Mouse (Mus musculus) R1 (cell line): ENCODE measurements around the gene Nlgn1.

ENCODE experiments used
- DNase-seq: peaks from one replicate; pipeline ENCODE4 v3.0.0-alpha.2; 2018; ENCODE audit warnings: low read depth, low spot score

Gene Nlgn1

DNA sequence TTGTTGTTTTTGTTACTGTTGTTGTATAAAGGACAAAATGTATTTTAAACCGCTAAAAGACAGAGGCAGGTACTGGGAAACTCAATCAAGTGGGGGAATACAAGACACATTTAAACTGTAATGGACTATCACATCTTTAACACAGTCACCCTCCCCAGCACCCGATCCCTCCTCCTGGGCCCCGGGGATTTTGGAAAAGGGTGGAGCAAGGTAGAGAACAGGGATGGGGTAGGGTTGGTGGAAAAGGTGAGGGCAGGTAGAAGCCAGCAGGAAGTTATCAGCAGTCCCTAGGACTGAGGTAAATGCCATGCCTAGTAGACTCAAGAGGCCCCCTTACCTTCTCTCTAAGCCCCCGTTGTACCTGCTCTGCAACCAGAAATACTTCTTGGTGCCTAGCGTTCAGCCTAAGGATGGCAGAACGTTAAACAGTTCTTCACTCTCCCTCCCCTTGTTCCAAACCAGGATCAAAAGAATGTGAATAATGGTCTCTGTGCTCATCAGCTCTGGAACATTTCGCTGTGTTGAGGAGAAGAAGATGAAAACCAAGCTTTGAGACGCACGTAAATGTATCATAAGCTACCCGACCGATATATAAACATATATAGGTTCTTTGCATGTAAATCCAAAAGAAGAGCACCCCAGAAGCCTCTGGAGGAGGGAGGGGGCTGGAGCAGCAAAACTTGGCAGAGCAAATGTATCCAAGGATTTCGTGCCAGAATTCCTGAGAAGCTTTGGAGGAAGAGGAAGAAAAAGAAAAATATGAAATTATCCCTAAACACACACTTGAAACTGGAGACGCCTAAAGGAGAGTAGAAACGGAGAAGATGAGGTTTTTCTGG is at the start of gene Nlgn1:
TSS of gene Nlgn1 (minus strand) at position 61 of the 839 bp plus-strand sequence.
- DNase-seq: peak; percentile 3

DNA sequence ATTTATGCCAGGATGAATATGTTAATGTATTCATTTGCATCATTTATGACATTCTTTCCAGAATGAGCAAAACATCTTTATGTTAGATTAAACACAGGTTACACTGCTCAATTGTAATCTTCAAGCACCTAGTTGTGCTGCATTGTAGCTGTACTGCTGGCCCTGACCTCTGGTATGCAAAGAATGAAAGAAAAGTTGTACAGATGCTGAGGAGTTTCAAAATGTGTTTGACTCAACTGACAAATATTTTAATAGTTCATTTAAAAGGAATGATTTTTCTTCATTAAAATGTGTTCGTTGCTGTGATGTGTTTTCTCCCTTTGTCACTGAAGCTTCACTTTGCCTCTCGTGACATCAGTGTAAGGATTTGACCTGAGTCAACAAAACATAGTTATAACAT is 46.0 kb upstream of the Nlgn1 start:
- no peak for DNase-seq

- no peak for DNase-seq
Observed at GRCm38 (mm10) chr3:26355082-26355481, 22.8 kb upstream of the Nlgn1 start.

GRCm38 (mm10) chr3:26354483-26355030 is 22.3 kb upstream of the Nlgn1 start:
- no peak for DNase-seq

GRCm38 (mm10) chr3:26337495-26337894 is 5.2 kb upstream of the Nlgn1 start:
- no peak for DNase-seq

DNA sequence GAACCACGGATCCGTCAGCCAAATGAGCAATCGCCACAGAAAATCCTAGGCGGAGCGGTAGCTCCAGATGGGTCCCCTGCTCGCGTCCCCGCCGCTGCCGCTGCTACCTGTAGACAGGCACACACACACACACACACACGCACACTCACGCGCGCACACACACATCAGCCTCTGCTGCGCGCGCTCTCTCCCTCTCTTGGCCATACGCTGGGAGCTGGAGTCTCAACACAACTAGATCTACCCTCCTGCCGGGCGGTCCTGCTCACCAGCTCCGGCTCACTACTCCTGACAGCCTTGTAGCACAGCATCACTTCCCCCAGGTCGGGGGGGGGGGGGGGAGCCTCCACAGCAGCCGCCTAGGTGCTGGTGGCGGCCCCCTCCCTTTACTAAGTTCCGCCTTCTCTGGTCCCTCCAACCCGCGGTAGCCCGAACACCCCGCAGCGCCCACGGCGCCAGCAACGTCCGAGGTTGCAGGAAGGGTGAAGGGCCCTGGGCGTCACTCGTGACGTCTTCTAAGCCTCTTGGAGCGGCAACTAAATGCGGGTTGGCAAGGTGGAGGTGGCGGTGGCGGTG is 1.1 kb upstream of the Nlgn1 start:
- DNase-seq: peak; percentile 45

DNA sequence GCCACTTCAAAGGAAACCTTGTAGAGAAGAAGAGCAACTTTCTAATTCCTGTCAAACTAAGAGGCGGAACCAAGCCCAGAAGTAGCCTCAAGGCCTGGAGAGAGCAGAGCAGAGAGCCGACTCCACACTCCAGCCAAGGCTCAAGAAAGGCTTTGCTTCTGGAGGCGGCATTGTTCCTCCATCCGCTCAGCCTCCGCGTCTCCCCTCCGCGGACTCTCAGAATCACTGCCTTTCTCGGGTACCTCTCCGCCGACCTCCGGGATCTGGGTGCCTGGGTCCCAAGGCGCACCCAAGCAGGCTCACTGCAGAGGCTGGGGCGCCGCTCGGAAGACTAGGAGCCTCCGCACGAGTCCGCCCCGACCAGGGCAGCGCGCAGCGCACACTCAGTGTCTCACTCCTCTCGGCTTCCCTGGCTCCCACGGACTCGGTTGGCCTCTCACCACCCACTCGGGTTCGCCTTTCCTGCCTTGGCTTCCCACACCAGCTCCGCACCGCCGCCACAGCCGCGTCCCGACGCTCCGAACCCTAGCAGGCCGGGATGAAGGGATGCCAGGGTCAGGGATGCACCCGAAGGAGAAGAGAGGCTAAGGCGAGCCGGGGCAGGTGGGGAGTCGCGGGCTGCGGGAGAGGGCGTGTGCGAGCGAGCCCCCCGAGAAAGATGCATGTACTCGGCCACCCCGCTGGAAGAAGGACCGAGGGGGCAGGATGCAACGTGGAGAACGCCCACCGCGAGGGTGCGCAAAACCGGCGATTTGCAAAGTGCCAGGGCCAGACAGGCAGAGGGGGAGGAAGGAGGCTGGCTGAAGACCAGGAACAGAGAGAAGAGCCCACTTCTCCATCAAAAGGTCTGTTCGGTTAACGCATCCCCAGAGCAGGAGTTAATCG is 841 bp downstream of the Nlgn1 start:
- peak; percentile 41 for DNase-seq

DNA sequence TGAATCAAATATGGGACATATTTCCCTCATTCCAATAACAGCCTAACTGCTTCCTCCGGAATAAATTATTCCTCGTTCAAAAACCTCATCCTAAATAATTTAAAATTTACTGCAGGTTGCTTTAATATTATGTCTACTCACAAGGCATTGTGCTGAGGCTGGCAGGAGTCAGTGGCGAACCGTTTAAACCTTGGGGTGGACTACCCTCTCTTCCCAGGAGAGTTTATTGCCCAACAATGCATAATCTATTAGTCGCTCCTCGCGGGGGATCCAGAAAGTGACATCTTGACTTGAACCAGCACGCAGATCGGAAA is 1.4 kb downstream of the Nlgn1 start:
- no peak for DNase-seq

DNA sequence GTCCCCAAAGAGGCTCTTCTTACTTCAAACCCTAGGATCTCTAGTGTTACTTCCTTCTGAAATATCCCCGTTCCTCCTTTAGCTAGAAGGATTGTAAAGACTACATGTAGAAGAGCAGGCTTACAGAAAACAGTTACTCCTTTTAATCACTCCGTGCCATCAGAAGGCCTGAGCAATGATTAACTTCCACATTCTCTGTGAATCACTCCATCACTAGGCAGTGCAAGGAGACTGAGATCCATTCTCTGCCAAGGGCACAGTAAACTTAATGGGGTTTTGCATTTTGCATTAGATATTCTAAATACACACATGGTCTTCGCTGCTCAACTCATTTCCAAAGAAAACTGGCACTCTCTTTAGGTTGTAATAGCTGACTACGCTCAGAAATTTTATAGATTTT is 2.2 kb downstream of the Nlgn1 start:
- DNase-seq: no peak

DNA sequence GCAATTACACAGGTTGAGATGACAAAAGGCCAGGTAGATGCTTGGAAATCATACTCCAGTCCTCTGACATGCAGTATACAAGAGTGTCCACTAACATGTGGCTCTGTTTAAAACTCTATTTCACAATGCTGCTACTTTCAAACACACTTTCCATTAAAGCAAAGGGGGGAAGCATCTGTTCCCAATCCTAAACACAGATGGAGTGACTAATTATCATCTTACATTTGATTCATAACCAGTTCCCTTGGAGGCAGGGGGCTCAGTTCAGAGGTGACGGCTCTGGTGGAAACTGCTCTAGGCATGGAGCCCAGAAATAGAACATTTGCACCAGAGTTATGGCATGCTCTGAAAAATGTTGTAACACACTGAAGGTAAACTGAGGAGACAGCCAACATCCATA is 7.8 kb downstream of the Nlgn1 start:
- DNase-seq: no peak

DNA sequence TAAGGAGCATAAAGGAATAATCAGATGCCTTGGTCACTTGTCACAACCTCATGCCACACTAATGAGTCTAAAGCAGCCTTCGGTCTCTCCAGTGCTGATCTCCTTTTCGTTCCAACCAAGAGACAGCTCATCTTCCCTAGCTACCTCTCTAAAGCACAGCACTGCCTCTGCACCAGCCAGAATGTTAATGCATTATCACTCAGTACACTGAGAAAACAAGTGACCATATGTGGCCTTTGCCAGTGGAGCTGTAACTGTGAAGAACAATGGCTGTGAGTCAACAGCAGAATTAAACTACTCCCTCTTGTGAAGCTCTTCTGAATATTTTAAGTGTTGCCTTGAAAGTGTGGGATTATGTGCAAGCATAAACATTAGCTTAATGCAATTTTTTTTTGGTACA is 14.9 kb downstream of the Nlgn1 start:
- no peak for DNase-seq

DNA sequence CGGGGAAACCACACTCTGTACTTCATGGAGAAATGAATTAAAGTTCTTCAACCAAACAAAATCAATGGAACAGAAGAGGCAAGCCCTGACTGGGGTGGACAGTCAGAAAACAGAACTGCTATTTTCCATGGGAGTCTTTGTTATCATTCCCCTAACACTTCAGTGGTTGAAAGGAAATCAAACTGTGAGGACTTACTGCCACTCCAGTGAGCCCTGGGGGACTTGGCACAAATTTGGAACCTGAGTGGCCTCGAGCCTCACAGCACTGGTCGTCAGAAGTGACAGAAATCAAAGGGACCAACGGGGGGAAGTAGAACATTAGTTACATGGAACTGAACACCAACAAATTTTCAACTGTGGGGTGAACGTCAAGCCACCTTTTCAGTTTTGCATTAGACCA is 34.4 kb downstream of the Nlgn1 start:
- DNase-seq: no peak

DNA sequence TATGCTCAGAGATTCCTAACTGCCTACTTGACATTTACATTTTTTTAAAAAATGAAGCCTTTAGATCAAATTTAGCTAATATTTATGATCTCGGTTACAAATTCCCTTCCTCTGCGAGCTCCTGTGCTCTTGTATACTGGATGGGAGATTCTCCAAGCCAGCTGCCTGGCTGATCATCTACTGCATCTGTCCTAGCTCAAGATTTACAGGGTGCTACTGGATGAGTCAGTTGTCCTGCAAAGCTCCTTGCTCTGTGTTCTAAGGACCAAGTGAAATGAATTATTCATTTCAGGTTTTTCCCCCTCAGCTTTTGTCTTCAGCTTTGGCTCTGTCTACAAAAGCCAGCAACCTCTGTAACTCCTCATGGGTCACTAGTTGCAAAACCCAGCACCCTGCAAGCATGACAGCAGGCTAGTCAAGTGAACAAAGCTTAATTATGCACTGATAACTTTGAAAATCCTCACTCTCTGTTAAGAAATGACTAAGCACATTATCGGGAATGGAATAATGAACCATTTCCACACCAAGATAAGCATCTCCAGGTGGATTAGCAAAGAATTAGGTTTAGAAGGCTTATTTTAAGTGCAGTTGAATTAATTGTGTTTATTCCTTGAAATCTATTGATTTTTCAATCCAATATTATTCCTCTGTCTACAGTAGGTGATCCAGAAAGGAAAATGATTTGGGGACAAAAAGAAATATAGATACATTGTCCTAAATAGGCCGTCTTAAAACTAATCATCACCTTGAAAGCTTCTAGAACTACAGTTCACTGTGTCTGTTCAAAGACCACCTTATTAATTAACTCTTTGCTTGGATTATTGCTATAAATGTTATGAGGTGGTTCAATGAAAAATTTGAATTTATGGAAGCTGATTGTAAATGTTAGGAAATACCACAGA is 61.1 kb downstream of the Nlgn1 start:
- peak; percentile 2 for DNase-seq

DNA sequence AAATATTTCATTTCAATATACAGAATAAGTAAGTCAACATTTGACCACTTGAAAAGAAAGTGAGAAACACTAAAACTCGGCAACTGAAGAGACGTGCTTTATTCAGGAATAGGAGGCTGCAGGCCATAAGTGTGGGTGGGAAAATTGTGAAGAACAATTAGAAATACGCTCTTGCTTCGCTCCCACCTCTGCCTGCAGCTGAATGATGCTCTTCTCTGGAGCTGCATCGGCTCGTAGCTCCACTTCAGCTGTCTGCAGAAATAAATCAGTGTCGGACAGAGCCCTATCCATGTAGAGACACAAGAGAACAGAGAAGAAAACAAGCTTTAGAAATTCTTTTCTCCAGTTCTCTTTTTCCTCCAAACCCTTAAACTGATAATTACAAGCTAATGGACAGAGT is 85.7 kb downstream of the Nlgn1 start:
- DNase-seq: no peak

DNA sequence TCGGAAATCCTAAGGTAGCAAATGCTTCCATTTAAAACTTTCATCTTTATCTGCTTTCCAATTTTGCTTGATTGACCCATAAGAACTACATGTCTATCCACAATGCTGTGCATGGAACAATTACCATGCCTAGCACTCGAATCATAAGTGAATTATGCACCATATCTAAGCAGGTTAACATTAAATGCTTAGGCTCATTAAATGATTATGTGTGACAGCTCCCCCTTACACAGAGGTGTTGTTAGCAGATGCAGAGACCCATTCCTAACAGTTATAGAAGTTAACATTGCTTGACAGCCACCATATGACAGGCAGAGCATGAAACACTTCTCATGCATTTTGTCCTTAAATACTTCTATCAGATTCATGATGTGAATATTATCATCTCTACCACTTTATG is 89.0 kb downstream of the Nlgn1 start:
- no peak for DNase-seq

DNA sequence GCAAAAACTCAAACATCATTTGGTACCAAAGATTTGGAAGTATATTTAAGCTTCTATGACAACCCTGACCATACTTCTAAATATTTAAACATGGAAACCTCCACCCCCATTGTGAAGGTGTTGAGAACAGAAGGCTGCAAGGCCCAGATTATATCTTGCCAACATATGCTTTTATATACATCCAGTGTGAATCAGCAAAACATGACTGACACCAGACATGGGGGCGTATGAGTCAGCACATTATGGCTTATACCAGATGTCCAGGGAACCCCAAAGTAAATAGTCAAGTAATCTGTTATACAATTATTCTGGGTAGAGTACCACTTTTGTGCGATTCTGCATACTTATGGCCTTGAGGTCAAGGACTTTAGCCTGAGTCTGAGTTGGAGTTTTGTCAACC is 102.3 kb downstream of the Nlgn1 start:
- no peak for DNase-seq

DNA sequence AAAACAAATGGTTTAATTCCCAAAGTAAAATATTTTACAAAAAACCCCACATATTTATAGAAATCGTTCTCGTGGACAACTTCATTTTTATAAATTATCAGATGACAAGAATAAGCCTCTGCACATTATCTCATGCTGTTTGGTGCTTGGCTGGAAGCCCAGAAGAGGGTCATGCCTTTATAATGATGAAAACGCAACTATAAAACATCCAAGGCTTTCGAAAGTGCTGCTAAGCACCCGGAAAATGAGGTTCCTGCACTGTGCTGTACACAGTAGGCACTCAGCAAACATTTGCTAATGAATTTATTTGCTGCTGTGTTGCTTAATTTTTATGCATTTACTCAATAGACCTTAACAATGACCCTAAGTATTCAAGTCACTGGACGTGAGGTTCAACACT is 103.4 kb downstream of the Nlgn1 start:
- no peak for DNase-seq

DNA sequence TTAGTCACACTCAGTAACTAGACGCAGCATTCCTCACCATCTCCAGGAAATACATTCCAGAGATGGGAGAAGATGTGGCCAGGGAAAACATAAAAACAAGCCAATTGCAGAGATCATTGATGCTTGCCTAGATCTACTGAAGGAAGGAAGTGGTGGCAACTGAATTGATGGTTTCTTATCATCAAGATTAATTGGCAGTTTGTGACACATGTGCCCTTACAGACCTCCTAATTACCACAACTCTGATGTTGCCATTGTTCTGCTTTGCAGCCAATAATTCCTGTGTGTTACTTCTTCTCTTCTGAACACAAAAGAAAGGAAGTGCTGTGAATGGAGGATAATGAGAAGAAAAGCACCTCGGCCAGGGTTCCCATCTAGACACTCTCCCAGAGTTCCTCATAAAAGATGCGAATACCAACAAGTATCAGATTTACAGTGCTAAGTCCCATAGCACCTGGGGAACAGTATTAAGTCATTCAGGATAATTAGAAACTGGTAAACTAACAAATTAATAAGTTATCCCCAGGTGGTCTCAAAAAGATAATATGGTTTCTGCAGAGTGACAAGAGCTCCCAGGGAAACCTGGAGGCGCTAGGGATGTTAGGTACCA is 104.0 kb downstream of the Nlgn1 start:
- DNase-seq: no peak

- DNase-seq: no peak
Observed at GRCm38 (mm10) chr3:26223500-26223899, 108.8 kb downstream of the Nlgn1 start.

DNA sequence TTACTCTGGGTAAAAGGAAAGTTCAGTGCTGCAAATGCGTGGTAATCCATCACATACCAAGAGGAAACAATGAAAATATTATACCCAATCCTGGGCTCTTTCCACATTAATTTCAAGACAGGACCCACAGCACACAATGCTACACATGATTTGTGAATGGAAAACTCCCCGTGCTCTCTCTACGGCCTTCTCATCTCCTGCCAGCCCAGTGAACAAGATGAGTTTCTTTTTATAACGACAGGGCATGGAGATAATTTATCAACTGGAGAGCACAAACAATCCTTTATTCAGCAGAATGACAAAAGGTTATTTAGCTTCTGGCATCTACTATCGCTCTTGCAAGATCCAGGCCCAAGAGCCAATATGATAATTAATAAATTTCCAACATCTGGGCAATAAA is 116.0 kb downstream of the Nlgn1 start:
- no peak for DNase-seq

- no peak for DNase-seq
Observed at GRCm38 (mm10) chr3:26202702-26203101, 129.6 kb downstream of the Nlgn1 start.
